Mouse (Mus musculus) erythroblast, embryonic 14.5 days (primary cell): ENCODE measurements around the gene Zc2hc1b.

Experiments
- GATA1 ChIP-seq: IDR thresholded peaks from 2 replicates; pipeline ENCODE4 v1.6.1; 2012; ENCODE audit warnings: low read length, inconsistent platforms, mixed read lengths
- TAL1 ChIP-seq: IDR thresholded peaks from 3 replicates; pipeline ENCODE4 v1.6.1; 2012; ENCODE audit warnings: low read length, inconsistent platforms, mixed read lengths

- TF ChIP-seq TAL1 (no peak), GATA1 (no peak)
These were observed 31.2 kb upstream of the Zc2hc1b start for GRCm38 (mm10) chr10:13209061-13209460.
